Mouse (Mus musculus) midbrain, postnatal 0 days (tissue): ENCODE measurements around the gene Sipa1l3. TPM values are rescaled to one million over a fixed set of nuclear protein-coding genes. Genes with fewer than 3 reads are reported as not detected.

Experiments used
- ATAC-seq: fragments of 200-750 bp; cut with Nextera tagmentation; 2 replicates; pipeline ENCODE4 v1.8.0; 2017; ENCODE audit warnings: moderate number of reproducible peaks, mild to moderate bottlenecking, moderate TSS enrichment, moderate library complexity; ENCODE audit not compliant: low FRiP score
- DNase-seq: peaks from one replicate; pipeline ENCODE4 v3.0.0-alpha.2; 2015; ENCODE audit warnings: low spot score
- H3K27ac ChIP-seq: fragments of 300-500 bp; sonication (generic); 2 replicates; pipeline ENCODE4 v1.5.1; 2014; ENCODE audit warnings: low read depth, mild to moderate bottlenecking, low read length, mixed read lengths
- H3K27me3 ChIP-seq: fragments of 300-500 bp; sonication (generic); 2 replicates; pipeline ENCODE4 v1.6.1; 2014; ENCODE audit warnings: low read length, control low read depth, mixed read lengths; ENCODE audit not compliant: insufficient read depth
- H3K36me3 ChIP-seq: fragments of 300-500 bp; sonication (generic); 2 replicates; pipeline ENCODE4 v1.6.1; 2014; ENCODE audit warnings: low read length, control low read depth, mixed read lengths; ENCODE audit not compliant: insufficient read depth
- H3K4me1 ChIP-seq: fragments of 300-500 bp; sonication (generic); 2 replicates; pipeline ENCODE4 v1.6.1; 2014; ENCODE audit warnings: mild to moderate bottlenecking, control low read depth, antibody characterized with exemption, low read length, mixed read lengths; ENCODE audit not compliant: insufficient read depth
- H3K4me2 ChIP-seq: fragments of 300-500 bp; sonication (generic); 2 replicates; pipeline ENCODE4 v1.6.1; 2014; ENCODE audit warnings: low read depth, mild to moderate bottlenecking, low read length, mixed read lengths; ENCODE audit not compliant: poor library complexity, severe bottlenecking
- H3K4me3 ChIP-seq: fragments of 300-500 bp; sonication (generic); 2 replicates; pipeline ENCODE4 v1.5.1; 2014; ENCODE audit warnings: low read depth, mild to moderate bottlenecking, low read length, moderate library complexity
- H3K9ac ChIP-seq: fragments of 300-500 bp; sonication (generic); replicated peaks from 2 replicates; pipeline ENCODE4 v1.6.1; 2014; ENCODE audit warnings: mild to moderate bottlenecking, low read length, moderate library complexity, mixed read lengths; ENCODE audit not compliant: poor library complexity, severe bottlenecking
- H3K9me3 ChIP-seq: fragments of 300-500 bp; sonication (generic); 2 replicates; pipeline ENCODE4 v1.6.1; 2016; ENCODE audit warnings: low read length, control low read depth
- CTCF ChIP-seq: IDR thresholded peaks from 2 replicates; pipeline ENCODE4 v1.5.1; 2016; ENCODE audit warnings: antibody characterized with exemption, mild to moderate bottlenecking
- WGBS: fragments of 180-500 bp; shearing (Covaris S2); extraction: QIAGEN DNeasy Blood & Tissue Kit; methylation state at CpG from one replicate; pipeline ENCODE4 v1.1.7; 2014; 5-methylcytosine and 5-hydroxymethylcytosine counted together
- polyA plus RNA-seq: library from polyadenylated mRNA; unstranded; fragments of >200 nt; fragmentation: Nextera tagmentation; extraction: Ambion mirVana; gene quantifications from 2 replicates; pipeline ENCODE4 v1.2.1, GENCODE M21; 2015
- total RNA-seq: library from RNA; depleted of rRNA; stranded (reverse); fragments of >200 nt; gene quantifications from 2 replicates; pipeline ENCODE4 v1.2.3, GENCODE M21; 2014

Gene Sipa1l3
- total and polyA plus RNA-seq, 2 experiments from 2014 or later, result 13.9 to 80.7 TPM

DNA sequence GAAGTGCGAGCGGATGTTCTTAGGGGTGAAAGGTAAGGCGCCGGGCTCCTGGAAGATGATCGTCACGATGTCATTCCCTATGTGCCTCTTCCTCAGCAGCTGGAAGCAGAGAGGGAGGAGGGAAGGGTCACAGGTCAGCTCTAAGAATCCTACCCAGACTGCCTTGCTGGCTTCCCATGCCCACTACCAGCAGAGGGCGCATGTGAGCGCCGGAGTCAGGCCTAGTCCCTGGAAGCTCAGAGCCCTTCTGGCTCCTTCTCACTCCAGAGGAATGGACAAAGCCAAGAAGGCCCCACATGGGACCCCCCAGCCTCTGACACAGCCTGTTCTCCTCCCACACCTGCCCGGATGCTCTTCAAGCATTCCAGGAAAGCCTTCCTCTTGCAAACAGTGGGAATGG, 135.2 kb downstream of the Sipa1l3 start:
- TF ChIP-seq CTCF, result peak; percentile 95
- Histone ChIP-seq H3K9ac (no peak overlapping the region), H3K4me3 (no peak overlapping the region), H3K36me3 (peaks cover 69% of the 10 kb centered on the region), H3K27me3 (no peaks in the 10 kb centered on the region), H3K4me2 (no peak overlapping the region), H3K27ac (no peak overlapping the region), H3K4me1 (no peaks in the 10 kb centered on the region), H3K9me3 (no peaks in the 10 kb centered on the region)
- DNase-seq (peak; percentile 88), ATAC-seq (peak; percentile 47; the same call in 1 of the 2 replicates)
- WGBS, result 24% methylated on average over 10 of the region's 10 CpGs

DNA sequence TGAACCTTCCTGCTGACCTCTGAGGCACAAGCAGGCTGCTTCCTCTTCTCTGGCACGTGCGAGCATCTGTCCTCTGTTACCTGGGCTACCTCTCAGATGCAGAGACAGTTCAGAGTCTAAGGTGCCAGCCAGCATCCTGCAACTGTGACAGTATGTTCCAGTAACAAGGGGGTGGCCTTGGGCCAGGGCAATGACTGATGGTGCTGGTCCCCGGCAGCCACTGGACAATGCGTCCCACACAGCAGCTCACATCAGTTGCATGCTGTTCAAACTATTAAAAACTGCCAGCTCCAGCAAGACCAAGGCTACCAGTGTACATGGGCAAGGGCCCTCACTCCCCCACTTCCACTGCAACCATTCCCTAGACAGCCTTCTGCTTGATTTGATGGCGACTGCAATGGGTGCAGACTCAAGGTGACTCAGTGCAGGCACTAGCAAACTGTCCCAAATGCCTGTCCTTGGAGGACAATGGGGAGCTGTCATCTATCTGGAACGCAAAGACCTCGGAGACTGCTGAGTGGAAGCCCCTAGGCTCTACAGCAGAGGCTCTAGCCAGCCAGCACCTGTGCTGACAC, 136.9 kb downstream of the Sipa1l3 start:
- Histone ChIP-seq H3K4me2 (no peak overlapping the region), H3K9me3 (no peaks in the 10 kb centered on the region), H3K27me3 (no peaks in the 10 kb centered on the region), H3K27ac (no peak overlapping the region), H3K4me1 (no peaks in the 10 kb centered on the region), H3K9ac (no peak overlapping the region), H3K4me3 (no peak overlapping the region), H3K36me3 (peaks cover 68% of the 10 kb centered on the region)
- no peak for TF ChIP-seq CTCF
- ATAC-seq (no peak), DNase-seq (no peak)
- 92% methylated on average over 7 of the region's 7 CpGs for WGBS

DNA sequence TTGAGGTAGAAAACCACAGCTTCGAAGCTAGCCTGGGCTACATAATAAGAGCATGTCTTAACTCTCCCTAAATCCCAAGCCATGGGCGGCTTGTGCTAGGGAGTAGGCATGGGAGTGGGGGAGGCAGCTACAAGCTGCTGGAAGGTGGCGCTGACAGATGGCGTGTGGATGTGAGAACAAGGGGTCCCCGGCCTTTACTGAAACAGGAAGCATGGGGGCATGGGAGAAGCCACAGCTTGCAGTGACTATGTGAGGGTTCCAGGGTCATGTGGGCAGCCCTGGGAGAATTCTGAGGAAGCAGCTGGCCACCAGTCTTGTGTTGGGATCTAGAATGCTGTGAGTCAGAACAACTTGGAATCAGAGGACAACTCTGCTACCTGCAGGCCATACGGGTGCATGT, 144.4 kb downstream of the Sipa1l3 start:
- Histone ChIP-seq H3K4me2 (no peak overlapping the region), H3K27ac (no peak overlapping the region), H3K9me3 (no peaks in the 10 kb centered on the region), H3K4me1 (no peaks in the 10 kb centered on the region), H3K27me3 (no peaks in the 10 kb centered on the region), H3K9ac (no peak overlapping the region), H3K4me3 (no peak overlapping the region), H3K36me3 (peaks cover 46% of the 10 kb centered on the region)
- ATAC-seq (no peak), DNase-seq (no peak)
- 86% methylated on average over 6 of the region's 6 CpGs for WGBS
- no peak for TF ChIP-seq CTCF

DNA sequence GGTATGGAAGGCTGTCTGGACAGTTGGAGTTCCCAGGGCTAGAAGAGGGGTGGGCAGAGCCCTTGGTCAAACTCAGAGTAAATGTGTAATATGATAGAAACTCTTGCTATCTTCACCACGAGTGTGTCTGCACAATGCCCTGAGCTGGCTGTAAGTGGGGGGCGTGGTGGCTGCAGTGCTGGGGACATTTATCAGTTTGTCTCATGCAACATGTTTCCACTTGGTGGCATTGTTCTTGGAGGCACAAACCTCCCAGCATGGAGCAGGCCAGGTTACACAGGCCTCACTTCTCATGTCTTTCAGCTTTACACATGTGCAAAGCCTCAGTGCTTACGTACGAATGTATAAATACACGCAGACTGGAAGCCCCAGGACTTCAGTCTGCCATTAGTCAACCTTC, 146.3 kb downstream of the Sipa1l3 start:
- no peak for ATAC-seq
- TF ChIP-seq CTCF, result 0 out of 2 replicates have a peak, but pooled peaks have one; percentile 2
- no peak for DNase-seq
- H3K4me1 ChIP-seq, result peaks cover 11% of the 10 kb centered on the region; the same call in 1 of the 2 replicates
- WGBS, result 93% methylated on average over 5 of the region's 5 CpGs
- no peaks in the 10 kb centered on the region for H3K9me3 ChIP-seq
- H3K9ac ChIP-seq, result no peak overlapping the region
- H3K27me3 ChIP-seq, result no peaks in the 10 kb centered on the region
- H3K4me3 ChIP-seq, result no peak overlapping the region
- H3K27ac ChIP-seq, result no peak overlapping the region
- H3K4me2 ChIP-seq, result no peak overlapping the region
- peaks cover 32% of the 10 kb centered on the region for H3K36me3 ChIP-seq

DNA sequence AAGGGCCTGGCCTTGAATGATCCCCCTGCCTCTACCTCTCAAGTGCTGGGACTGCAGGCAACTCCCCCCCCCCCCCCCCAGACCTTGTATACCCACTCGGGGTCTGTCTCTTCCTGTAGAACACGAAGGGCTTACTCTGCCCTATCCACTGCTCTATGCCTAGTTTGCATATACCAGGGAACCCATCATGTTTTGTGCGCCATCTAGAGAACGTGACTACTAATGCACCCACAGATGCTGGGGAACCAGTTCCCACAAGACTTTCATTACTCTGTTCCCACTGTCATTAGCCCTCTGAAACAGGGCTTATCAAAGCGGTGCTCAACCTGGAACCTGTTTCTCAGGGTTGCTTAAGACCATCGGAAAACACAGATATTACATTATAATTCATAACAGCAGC, 148.4 kb downstream of the Sipa1l3 start:
- peaks cover 11% of the 10 kb centered on the region; the same call in 1 of the 2 replicates for H3K4me1 ChIP-seq
- no peak overlapping the region for H3K27ac ChIP-seq
- H3K9me3 ChIP-seq, result no peaks in the 10 kb centered on the region
- no peak for DNase-seq
- H3K9ac ChIP-seq, result no peak overlapping the region
- TF ChIP-seq CTCF, result peak; percentile 60
- H3K27me3 ChIP-seq, result no peaks in the 10 kb centered on the region
- no peak overlapping the region for H3K4me3 ChIP-seq
- WGBS, result 51% methylated on average over 6 of the region's 6 CpGs
- peaks cover 30% of the 10 kb centered on the region for H3K36me3 ChIP-seq
- H3K4me2 ChIP-seq, result no peak overlapping the region
- ATAC-seq, result no peak

DNA sequence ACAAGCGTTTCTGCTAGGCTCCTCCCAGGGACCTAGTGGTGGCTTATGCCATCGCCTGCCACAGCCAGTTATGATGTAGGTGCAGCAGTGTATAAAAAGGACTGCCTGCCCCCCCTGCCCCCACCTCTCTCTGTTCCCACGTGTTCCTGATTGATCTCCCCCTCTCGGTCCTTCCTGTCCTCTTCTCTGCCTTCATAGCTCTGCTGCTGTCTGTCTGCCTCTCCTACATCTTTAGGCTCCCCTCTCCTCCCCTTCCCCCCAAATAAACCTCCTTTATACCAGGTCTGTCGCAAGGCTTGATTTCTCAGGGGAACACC, 150.5 kb downstream of the Sipa1l3 start:
- no peaks in the 10 kb centered on the region for H3K27me3 ChIP-seq
- TF ChIP-seq CTCF, result peak; percentile 37
- H3K9me3 ChIP-seq, result no peaks in the 10 kb centered on the region
- ATAC-seq, result no peak
- peaks cover 11% of the 10 kb centered on the region; the same call in 1 of the 2 replicates for H3K4me1 ChIP-seq
- no peak overlapping the region for H3K4me3 ChIP-seq
- H3K9ac ChIP-seq, result 0 out of 2 replicates have a peak overlapping the region, but pooled peaks have one; percentile 42
- no peak overlapping the region for H3K4me2 ChIP-seq
- WGBS, result 21% methylated on average over 5 of the region's 5 CpGs
- DNase-seq, result no peak
- peak overlapping the region; percentile 92 for H3K27ac ChIP-seq
- peaks cover 27% of the 10 kb centered on the region for H3K36me3 ChIP-seq
